Mouse (Mus musculus) ovary, postnatal 10 days (tissue): ENCODE results near the gene Rdx.

ENCODE experiments used
- DNase-seq: peaks from one replicate; pipeline ENCODE4 v3.0.0; 2022; ENCODE audit warnings: low spot score

The Rdx gene

GRCm38 (mm10) chr9:52047129-52047820 lies at the start of gene Rdx:
Rdx (plus strand) TSS chr9:52047173.
- peak; percentile 10 for DNase-seq

GRCm38 (mm10) chr9:52003501-52003900 lies 43.5 kb upstream of the Rdx start:
- no peak for DNase-seq

- DNase-seq = no peak
Measured at GRCm38 (mm10) chr9:52007341-52007740, 39.6 kb upstream of the Rdx start.

GRCm38 (mm10) chr9:52008511-52008910 lies 38.5 kb upstream of the Rdx start:
- no peak for DNase-seq

GRCm38 (mm10) chr9:52012311-52012710 lies 34.7 kb upstream of the Rdx start:
- no peak for DNase-seq

- DNase-seq = no peak
Measured at GRCm38 (mm10) chr9:52012781-52013436, 34.1 kb upstream of the Rdx start.

GRCm38 (mm10) chr9:52013900-52014455 lies 33.0 kb upstream of the Rdx start:
- DNase-seq = no peak

- DNase-seq = no peak
Measured at GRCm38 (mm10) chr9:52017091-52017490, 29.9 kb upstream of the Rdx start.

- DNase-seq = no peak
Measured at GRCm38 (mm10) chr9:52017824-52018223, 29.1 kb upstream of the Rdx start.

- DNase-seq = no peak
Measured at GRCm38 (mm10) chr9:52018505-52018904, 28.5 kb upstream of the Rdx start.

- DNase-seq = no peak
Measured at GRCm38 (mm10) chr9:52027257-52028020, 19.5 kb upstream of the Rdx start.

- no peak for DNase-seq
Measured at GRCm38 (mm10) chr9:52028521-52029405, 18.2 kb upstream of the Rdx start.

GRCm38 (mm10) chr9:52031501-52031900 lies 15.5 kb upstream of the Rdx start:
- DNase-seq = no peak

- no peak for DNase-seq
Measured at GRCm38 (mm10) chr9:52037493-52037892, 9.5 kb upstream of the Rdx start.

- DNase-seq = no peak
Measured at GRCm38 (mm10) chr9:52041657-52042056, 5.3 kb upstream of the Rdx start.

- DNase-seq = no peak
Measured at GRCm38 (mm10) chr9:52046686-52047085, 287 bp upstream of the Rdx start.

- peak; percentile 77 for DNase-seq
Measured at GRCm38 (mm10) chr9:52047821-52048649, 1.1 kb downstream of the Rdx start.

- peak; percentile 60 for DNase-seq
Measured at GRCm38 (mm10) chr9:52048650-52049081, 1.7 kb downstream of the Rdx start.

GRCm38 (mm10) chr9:52049605-52050004 lies 2.6 kb downstream of the Rdx start:
- no peak for DNase-seq

- DNase-seq = no peak
Measured at GRCm38 (mm10) chr9:52050361-52050760, 3.4 kb downstream of the Rdx start.

GRCm38 (mm10) chr9:52052221-52052620 lies 5.2 kb downstream of the Rdx start:
- DNase-seq = no peak
